Mouse (Mus musculus): ENCODE measurements around the gene Kat6b.
"Not testable (repeated sequence)": the region's sequence is repeated elsewhere in the genome, so short reads cannot be mapped to it uniquely, and the experiment has no call there.

Kat6b gene

GRCm38 (mm10) chr14:21662465-21663142 lies 181.4 kb downstream of the Kat6b start:
- DNase-seq (ENCODE audit: low spot score in 2 of 2) = no peak

GRCm38 (mm10) chr14:21669218-21669617 lies 188.0 kb downstream of the Kat6b start:
- no peak for DNase-seq (ENCODE audit: low spot score in 2 of 2)

GRCm38 (mm10) chr14:21669633-21670421 lies 188.6 kb downstream of the Kat6b start:
- peak; percentile 38 to 40 for DNase-seq (ENCODE audit: low spot score in 2 of 2)

GRCm38 (mm10) chr14:21670422-21671006 lies 189.3 kb downstream of the Kat6b start:
- DNase-seq (ENCODE audit: low spot score in 2 of 2) = not testable (repeated sequence)

- no peak for DNase-seq (ENCODE audit: low spot score in 2 of 2)
These were observed 191.9 kb downstream of the Kat6b start for GRCm38 (mm10) chr14:21673100-21673499.

- DNase-seq (ENCODE audit: low spot score in 2 of 2) = no peak
These were observed 193.2 kb downstream of the Kat6b start for GRCm38 (mm10) chr14:21674471-21674870.

GRCm38 (mm10) chr14:21676223-21676622 lies 195.0 kb downstream of the Kat6b start:
- no peak for DNase-seq (ENCODE audit: low spot score in 2 of 2)

GRCm38 (mm10) chr14:21678509-21679285 lies 197.5 kb downstream of the Kat6b start:
- peak in 1 of 2 experiments; percentile 44 for DNase-seq (ENCODE audit: low spot score in 2 of 2)

GRCm38 (mm10) chr14:21679631-21680201 lies 198.5 kb downstream of the Kat6b start:
- no peak for DNase-seq (ENCODE audit: low spot score in 2 of 2)

GRCm38 (mm10) chr14:21682681-21683129 lies 201.5 kb downstream of the Kat6b start:
- DNase-seq (ENCODE audit: low spot score in 2 of 2) = no peak

GRCm38 (mm10) chr14:21683834-21684233 lies 202.6 kb downstream of the Kat6b start:
- no peak for DNase-seq (ENCODE audit: low spot score in 2 of 2)

- no peak for DNase-seq (ENCODE audit: low spot score in 2 of 2)
These were observed 204.3 kb downstream of the Kat6b start for GRCm38 (mm10) chr14:21685411-21686146.

- no peak for DNase-seq (ENCODE audit: low spot score in 2 of 2)
These were observed 205.4 kb downstream of the Kat6b start for GRCm38 (mm10) chr14:21686376-21687279.

GRCm38 (mm10) chr14:21691070-21691469 lies 209.8 kb downstream of the Kat6b start:
- no peak for DNase-seq (ENCODE audit: low spot score in 2 of 2)

GRCm38 (mm10) chr14:21695020-21695419 lies 213.8 kb downstream of the Kat6b start:
- DNase-seq (ENCODE audit: low spot score in 2 of 2) = no peak

GRCm38 (mm10) chr14:21696186-21696830 lies 215.1 kb downstream of the Kat6b start:
- no peak for DNase-seq (ENCODE audit: low spot score in 2 of 2)

- no peak for DNase-seq (ENCODE audit: low spot score in 2 of 2)
These were observed 221.5 kb downstream of the Kat6b start for GRCm38 (mm10) chr14:21702691-21703090.

GRCm38 (mm10) chr14:21703255-21703654 lies 222.0 kb downstream of the Kat6b start:
- peak; percentile 30 to 72 for DNase-seq (ENCODE audit: low spot score in 2 of 2)

- DNase-seq (ENCODE audit: low spot score in 2 of 2) = no peak
These were observed 224.2 kb downstream of the Kat6b start for GRCm38 (mm10) chr14:21705462-21705861.

Data from heart, adult 9 months (tissue).